Mouse (Mus musculus): ENCODE results near the gene Egfl7.

Egfl7 gene

GRCm38 (mm10) chr2:26615459-26616124, 35.8 kb downstream of the Egfl7 start:
- no peak for DNase-seq

DNA sequence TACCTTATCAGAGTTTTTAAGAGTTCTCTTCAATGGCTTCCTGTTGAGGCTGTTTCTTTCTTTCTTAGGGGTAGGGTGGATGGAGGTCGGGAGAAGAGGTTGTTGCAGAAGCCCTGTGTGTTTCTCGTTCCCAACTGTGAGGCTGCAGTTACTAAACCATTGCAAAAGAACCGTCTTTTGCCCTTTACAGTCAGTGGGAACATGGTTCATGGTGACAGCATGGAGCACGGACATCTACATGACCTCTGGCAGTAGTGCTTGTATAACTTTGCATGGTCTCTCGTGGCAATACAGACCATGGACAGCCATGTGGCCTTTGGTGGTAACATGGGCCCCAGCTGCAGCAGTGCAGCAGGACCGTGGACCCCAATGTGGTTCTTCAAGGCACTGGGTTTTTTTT, 37.5 kb downstream of the Egfl7 start:
- no peak for DNase-seq

- no peak for DNase-seq
Measured at GRCm38 (mm10) chr2:26617928-26618327, 38.1 kb downstream of the Egfl7 start.

- DNase-seq: no peak
Measured at GRCm38 (mm10) chr2:26621246-26621645, 41.4 kb downstream of the Egfl7 start.

DNA sequence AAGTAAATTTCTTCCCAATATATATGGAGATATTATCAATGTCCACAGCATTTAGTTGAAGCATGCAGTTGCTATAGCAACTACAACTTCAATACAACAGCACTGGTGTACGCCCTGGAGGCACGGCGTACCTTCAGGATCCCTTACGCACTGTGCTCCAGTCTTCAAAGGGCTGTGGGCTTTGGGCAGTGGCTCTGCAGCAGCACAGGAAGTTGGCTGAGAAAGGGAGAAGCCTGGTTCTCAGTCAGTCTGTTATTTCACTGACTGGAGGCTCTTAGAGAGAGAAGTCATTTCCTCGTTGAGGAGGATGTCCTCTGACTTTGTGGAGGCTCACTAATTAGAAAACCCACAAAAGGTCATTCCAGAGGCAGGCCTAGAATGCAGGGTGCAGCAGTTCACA, 43.2 kb downstream of the Egfl7 start:
- DNase-seq: no peak

DNA sequence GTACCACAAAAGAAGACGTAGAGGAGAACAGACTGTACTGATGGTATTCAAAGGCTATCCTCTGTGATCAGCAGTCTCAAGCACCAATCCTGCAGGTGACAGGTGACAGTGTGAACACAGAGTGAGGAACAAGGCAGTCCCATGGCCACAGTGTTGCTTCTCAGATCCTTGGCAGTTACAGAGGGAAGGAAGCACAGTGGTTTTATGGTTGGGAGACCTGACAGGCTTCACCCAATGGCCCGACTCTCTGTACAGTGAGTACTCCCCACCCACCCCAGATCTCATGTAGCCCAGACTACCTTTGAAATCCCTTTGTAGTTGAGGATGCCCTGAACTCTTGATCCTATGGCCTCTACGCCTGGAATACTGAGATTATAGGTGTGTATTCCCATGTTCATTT, 45.6 kb downstream of the Egfl7 start:
- no peak for DNase-seq

DNA sequence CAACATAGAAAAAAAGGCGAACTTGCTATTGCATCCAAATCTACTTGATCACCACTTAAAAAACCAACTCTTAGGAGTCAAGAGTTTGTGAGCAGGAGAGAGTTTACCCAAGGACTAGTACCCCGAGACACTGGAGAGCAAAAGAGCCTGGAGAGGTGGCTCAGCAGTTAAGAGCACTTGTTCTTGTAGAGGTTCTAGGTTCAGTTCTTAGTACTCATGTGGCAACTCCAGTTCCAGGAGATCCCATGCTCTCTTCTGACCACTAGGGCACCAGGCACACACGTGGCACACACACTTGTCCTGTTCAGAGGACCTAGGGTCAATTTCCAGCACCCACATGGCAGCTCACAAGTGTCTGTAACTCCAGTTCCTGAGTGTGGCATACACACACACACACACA, 46.3 kb downstream of the Egfl7 start:
- no peak for DNase-seq

- DNase-seq: peak; percentile 89 to 91
Measured at GRCm38 (mm10) chr2:26627921-26628739, 48.3 kb downstream of the Egfl7 start, which contains the start of gene Fam69b. Fam69b (plus strand) TSS chr2:26628457.

GRCm38 (mm10) chr2:26628792-26629437, 49.1 kb downstream of the Egfl7 start:
- DNase-seq: no peak

DNA sequence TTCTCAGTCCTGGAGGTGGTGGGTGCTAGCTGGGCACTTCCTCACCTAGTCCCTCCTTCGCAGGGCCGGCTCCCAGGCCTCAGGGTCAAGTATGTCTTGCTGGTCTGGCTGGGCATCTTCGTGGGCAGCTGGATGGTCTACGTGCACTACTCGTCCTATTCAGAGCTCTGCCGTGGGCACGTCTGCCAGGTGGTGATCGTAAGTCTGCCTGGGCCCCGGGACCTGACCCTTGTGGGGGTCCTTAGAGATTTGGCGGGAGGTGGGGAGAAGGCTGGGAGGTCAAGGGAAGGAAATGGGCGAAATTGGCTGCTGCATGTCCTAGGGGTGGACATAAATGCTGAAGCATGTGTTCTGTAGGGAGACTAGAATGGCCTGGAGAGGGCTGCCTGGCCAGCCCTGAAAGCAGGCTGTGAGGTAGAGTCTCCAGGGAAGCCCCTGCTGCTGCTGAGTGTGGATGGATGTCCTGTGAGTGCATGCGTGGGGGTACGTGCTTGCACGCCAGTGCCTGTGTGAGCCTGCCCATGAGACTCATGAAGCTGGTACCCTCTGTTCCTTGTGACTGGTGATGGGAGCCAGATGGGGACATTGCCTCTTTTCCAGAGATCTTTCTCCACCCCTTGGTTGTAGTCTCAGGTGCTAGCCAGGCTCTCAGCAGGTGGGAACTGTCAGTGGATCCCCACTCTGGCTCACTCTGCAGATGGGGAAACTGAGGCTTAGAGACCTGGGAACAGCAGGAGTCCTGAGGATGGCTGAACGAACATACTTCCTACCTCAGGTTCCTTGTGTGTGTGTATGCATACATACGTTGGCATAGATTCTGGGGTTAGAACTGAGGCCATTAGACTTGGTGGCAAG, 53.0 kb downstream of the Egfl7 start:
- DNase-seq: no peak

- no peak for DNase-seq
Measured at GRCm38 (mm10) chr2:26633953-26634530, 54.2 kb downstream of the Egfl7 start.

GRCm38 (mm10) chr2:26634629-26635488, 55.0 kb downstream of the Egfl7 start:
- DNase-seq: no peak

GRCm38 (mm10) chr2:26635489-26636324, 55.9 kb downstream of the Egfl7 start:
- DNase-seq: no peak

GRCm38 (mm10) chr2:26636325-26636635, 56.5 kb downstream of the Egfl7 start:
- no peak for DNase-seq

- DNase-seq: no peak
Measured at GRCm38 (mm10) chr2:26637316-26637932, 57.6 kb downstream of the Egfl7 start.

DNA sequence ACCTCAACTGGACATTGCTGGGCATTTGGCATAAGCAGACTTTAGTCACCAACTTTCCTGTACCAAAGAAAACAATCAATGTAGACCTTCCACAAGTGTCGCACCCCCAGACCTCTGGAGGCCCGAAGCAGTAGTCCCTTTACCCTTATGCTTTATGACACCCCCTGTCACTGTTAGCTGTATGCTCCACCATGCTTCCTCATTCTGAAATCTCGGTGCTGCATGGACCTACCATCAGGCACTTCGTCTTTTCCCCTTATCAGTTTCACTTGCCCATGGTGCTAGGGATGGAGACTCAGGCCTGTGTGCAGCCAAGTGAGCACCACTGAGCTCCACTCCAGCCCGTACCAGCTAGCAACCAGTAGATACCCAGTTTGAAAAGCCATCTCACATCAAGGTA, 58.2 kb downstream of the Egfl7 start:
- no peak for DNase-seq

GRCm38 (mm10) chr2:26638572-26638971, 58.8 kb downstream of the Egfl7 start:
- no peak for DNase-seq

DNA sequence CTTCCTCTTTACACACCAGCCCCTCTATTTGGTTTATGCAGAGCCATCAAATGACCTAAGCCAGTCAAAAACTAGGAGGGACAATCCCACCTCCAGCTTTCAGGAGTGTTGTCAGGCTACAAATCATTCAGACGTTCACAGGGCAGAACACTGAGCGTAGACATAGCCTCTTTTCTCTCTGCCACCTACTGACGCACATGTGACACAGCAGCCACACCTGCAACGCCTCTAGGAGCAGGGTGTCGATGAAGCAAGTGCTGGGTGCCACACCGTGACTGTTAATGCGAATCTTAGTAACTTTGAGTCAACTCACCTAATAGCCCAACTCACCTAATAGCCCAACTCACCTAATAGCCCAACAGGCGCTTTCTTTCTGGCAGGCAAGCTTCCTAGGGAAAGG, 59.3 kb downstream of the Egfl7 start:
- DNase-seq: peak; percentile 47 to 51

- DNase-seq: peak; percentile 99 to 100
Measured at GRCm38 (mm10) chr2:26639838-26640830, 60.3 kb downstream of the Egfl7 start.
